Mouse (Mus musculus) myocyte (in vitro differentiated cells): Measurements from ENCODE around the gene Cysrt1. TPM values are rescaled to one million over a fixed set of nuclear protein-coding genes. Genes with fewer than 3 reads are reported as not detected.
A peak's percentile ranks its signal among the peaks of the same experiment; 100 is the strongest.

ENCODE experiments used
- H3K27me3 ChIP-seq: one replicate; pipeline ENCODE4 v1.6.1; 2011; ENCODE audit not compliant: control insufficient read depth, insufficient read depth, insufficient read length
- H3K36me3 ChIP-seq: one replicate; pipeline ENCODE4 v1.6.1; 2011; ENCODE audit not compliant: control insufficient read depth, insufficient read depth
- H3K4me2 ChIP-seq: one replicate; pipeline ENCODE4 v1.6.1; 2011; ENCODE audit warnings: low read depth, control low read depth
- H3K4me3 ChIP-seq: one replicate; pipeline ENCODE4 v1.5.1; 2011; ENCODE audit warnings: mild to moderate bottlenecking, control low read depth, moderate library complexity
- H3K79me2 ChIP-seq: one replicate; pipeline ENCODE4 v1.6.1; 2011; ENCODE audit not compliant: control insufficient read depth, insufficient read depth
- H3ac ChIP-seq: one replicate; pipeline ENCODE4 v1.6.1; 2011; ENCODE audit not compliant: control insufficient read depth, insufficient read length
- CEBPB ChIP-seq: IDR thresholded peaks from 2 replicates; pipeline ENCODE4 v1.6.1; 2011; ENCODE audit warnings: mild to moderate bottlenecking, moderate library complexity; ENCODE audit not compliant: poor library complexity, insufficient read depth, severe bottlenecking
- E2F4 ChIP-seq: IDR thresholded peaks from one replicate; pipeline ENCODE4 v1.6.1; 2011; ENCODE audit warnings: mild to moderate bottlenecking, control low read depth, moderate library complexity; ENCODE audit not compliant: insufficient read depth
- MAX ChIP-seq: IDR thresholded peaks from one replicate; pipeline ENCODE4 v1.6.1; 2011; ENCODE audit warnings: low read depth, mild to moderate bottlenecking, control low read depth
- MYOD1 ChIP-seq, 3 experiments: IDR thresholded peaks; one replicate each; pipeline ENCODE4 v1.6.1; 2011; ENCODE audit warnings: control low read depth in 2 of 3, low read depth in 2 of 3, mild to moderate bottlenecking in 2 of 3, moderate library complexity in 1 of 3; ENCODE audit not compliant: insufficient read length in 2 of 3, control insufficient read depth in 1 of 3
- MYOG ChIP-seq, 3 experiments: IDR thresholded peaks; one replicate each; pipeline ENCODE4 v1.6.1; 2011; ENCODE audit warnings: control low read depth in 2 of 3, low read depth in 2 of 3, mild to moderate bottlenecking in 2 of 3; ENCODE audit not compliant: insufficient read length in 2 of 3, control insufficient read depth in 1 of 3, insufficient read depth in 1 of 3
- POLR2A ChIP-seq: IDR thresholded peaks from one replicate; pipeline ENCODE4 v1.6.1; 2011; ENCODE audit warnings: low read depth, mild to moderate bottlenecking, control low read depth, moderate library complexity; ENCODE audit not compliant: insufficient read length
- POLR2AphosphoS2 ChIP-seq: IDR thresholded peaks from one replicate; pipeline ENCODE4 v1.6.1; 2011; ENCODE audit warnings: low read depth, control low read depth; ENCODE audit not compliant: insufficient read length
- REST ChIP-seq: IDR thresholded peaks from one replicate; pipeline ENCODE4 v1.6.1; 2011; ENCODE audit warnings: mild to moderate bottlenecking, control low read depth, moderate library complexity; ENCODE audit not compliant: insufficient read depth, insufficient read length
- SRF ChIP-seq: IDR thresholded peaks from one replicate; pipeline ENCODE4 v1.6.1; 2011; ENCODE audit warnings: low read depth; ENCODE audit not compliant: control insufficient read depth, insufficient read length
- TCF12 ChIP-seq: IDR thresholded peaks from one replicate; pipeline ENCODE4 v1.6.1; 2011; ENCODE audit warnings: mild to moderate bottlenecking, control low read depth; ENCODE audit not compliant: poor library complexity, insufficient read depth, severe bottlenecking
- TCF3 ChIP-seq: IDR thresholded peaks from one replicate; pipeline ENCODE4 v1.6.1; 2011; ENCODE audit warnings: low read depth, control low read depth; ENCODE audit not compliant: insufficient read length
- USF1 ChIP-seq: IDR thresholded peaks from one replicate; pipeline ENCODE4 v1.6.1; 2011; ENCODE audit warnings: low read depth, mild to moderate bottlenecking, control low read depth, moderate library complexity
- polyA plus RNA-seq: library from polyadenylated mRNA; unstranded; fragments of >200 nt; fragmentation: generic; extraction: Trizol; gene quantifications from one replicate; pipeline ENCODE4 v1.2.1, GENCODE M21; 2012; ENCODE audit warnings: missing spikeins

The Cysrt1 gene
- polyA plus RNA-seq, 1 experiment, result not detected

DNA sequence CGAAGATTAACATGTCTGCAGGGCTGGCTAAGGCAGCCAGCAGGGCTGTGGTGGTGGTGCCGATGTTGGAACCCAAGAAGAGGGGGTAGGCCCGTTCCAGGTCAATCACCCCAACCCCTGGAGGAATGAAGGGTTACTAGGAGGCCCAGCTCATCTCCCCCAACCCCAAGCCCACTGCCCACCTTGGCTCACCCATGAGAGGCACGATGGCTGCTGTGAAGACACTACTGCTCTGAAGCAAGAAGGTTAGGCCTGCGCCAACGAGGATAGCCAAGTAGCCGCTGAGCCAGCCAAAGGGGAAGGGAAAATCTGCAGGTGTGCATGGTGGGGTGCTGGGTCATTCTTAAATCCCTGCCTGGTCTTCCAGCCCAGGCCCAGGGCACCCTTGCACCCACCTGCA, 11.7 kb downstream of the Cysrt1 start:
- no peak overlapping the region for H3K4me2 ChIP-seq
- H3ac ChIP-seq, result no peak overlapping the region
- H3K4me3 ChIP-seq, result no peak overlapping the region
- H3K79me2 ChIP-seq, result no peaks in the 10 kb centered on the region
- TF ChIP-seq E2F4, result no peak
- no peak for TF ChIP-seq CEBPB
- no peaks in the 10 kb centered on the region for H3K36me3 ChIP-seq
- H3K27me3 ChIP-seq, result peaks cover 57% of the 10 kb centered on the region

- no peak overlapping the region for H3ac ChIP-seq
- no peak overlapping the region for H3K4me3 ChIP-seq
- no peak overlapping the region for H3K4me2 ChIP-seq
- H3K27me3 ChIP-seq, result peaks cover 48% of the 10 kb centered on the region
- TF ChIP-seq CEBPB (no peak), SRF (no peak), USF1 (no peak), MAX (no peak), POLR2AphosphoS2 (no peak)
- no peaks in the 10 kb centered on the region for H3K79me2 ChIP-seq
- H3K36me3 ChIP-seq, result no peaks in the 10 kb centered on the region
Measured at GRCm38 (mm10) chr2:25229582-25229981, 12.7 kb downstream of the Cysrt1 start.

- Histone ChIP-seq H3K4me3 (peak overlapping the region; percentile 6), H3K36me3 (no peaks in the 10 kb centered on the region), H3K4me2 (peak overlapping the region; percentile 75), H3ac (no peak overlapping the region), H3K79me2 (no peaks in the 10 kb centered on the region), H3K27me3 (peaks cover 43% of the 10 kb centered on the region)
- TF ChIP-seq POLR2AphosphoS2, result no peak
- no peak for TF ChIP-seq SRF
- TF ChIP-seq E2F4, result no peak
- no peak for TF ChIP-seq MAX
- TF ChIP-seq TCF12, result no peak
- no peak for TF ChIP-seq REST
- TF ChIP-seq MYOG (IDR thresholded peaks at IDR 0.05; ENCODE audit: control insufficient read depth in 1 of 3, insufficient read depth in 1 of 3, insufficient read length in 2 of 3, low read depth in 2 of 3), result no peak
- TF ChIP-seq CEBPB, result no peak
- TF ChIP-seq TCF3, result no peak
- TF ChIP-seq MYOD1 (IDR thresholded peaks at IDR 0.05; ENCODE audit: control insufficient read depth in 1 of 3, insufficient read length in 2 of 3, low read depth in 2 of 3), result no peak
- TF ChIP-seq POLR2A, result no peak
- no peak for TF ChIP-seq USF1
Measured at GRCm38 (mm10) chr2:25228995-25229530, 13.2 kb downstream of the Cysrt1 start.

DNA sequence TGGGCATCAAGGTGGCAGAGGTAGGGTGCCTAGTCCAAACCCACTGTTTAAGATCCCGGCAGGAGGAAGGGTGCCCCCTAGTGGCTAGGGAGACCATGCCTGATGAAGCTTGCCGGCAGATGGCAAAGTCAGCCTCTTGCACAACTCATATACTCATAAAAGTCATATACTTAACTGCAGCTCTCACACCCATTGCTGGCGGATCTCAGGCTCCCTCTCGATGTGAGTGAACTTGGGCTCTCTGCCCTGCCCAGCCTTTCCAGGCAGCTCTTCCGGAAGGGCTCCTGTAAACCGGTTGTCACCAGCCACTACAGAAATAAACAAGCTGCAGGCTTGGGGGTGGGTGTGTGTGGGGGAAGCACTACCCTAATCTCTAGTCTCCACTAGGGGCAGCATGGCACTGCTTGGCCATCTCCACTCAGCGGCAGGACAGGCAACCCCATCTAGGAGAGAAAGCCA, 13.8 kb downstream of the Cysrt1 start:
- TF ChIP-seq CEBPB, result peak; percentile 84
- no peak for TF ChIP-seq MYOG (IDR thresholded peaks at IDR 0.05; ENCODE audit: control insufficient read depth in 1 of 3, insufficient read depth in 1 of 3, insufficient read length in 2 of 3, low read depth in 2 of 3)
- Histone ChIP-seq H3K79me2 (peaks cover 6% of the 10 kb centered on the region), H3K4me2 (peak overlapping the region; percentile 75), H3K36me3 (peaks cover 3% of the 10 kb centered on the region), H3K27me3 (peaks cover 37% of the 10 kb centered on the region), H3ac (no peak overlapping the region), H3K4me3 (peak overlapping the region; percentile 6)

DNA sequence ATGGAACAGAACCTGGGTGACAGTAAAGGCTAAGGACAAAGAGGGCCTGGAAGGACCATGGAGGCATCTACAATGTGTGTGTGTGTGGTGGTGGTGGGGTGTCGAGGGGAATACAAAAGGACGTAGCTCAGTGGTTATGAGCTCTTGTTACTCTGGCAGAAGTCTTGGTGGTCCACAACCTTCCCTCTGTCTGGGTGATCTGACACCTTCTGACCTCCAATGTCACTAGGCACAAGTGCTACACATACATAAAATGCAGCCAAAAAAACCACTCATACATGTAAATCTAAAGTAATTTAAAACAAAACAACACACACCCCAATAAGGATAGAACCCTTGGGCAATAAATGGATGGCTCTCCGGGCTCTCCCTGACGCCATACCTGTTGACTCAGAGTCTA, 14.8 kb downstream of the Cysrt1 start:
- H3K4me3 ChIP-seq, result no peak overlapping the region
- H3K27me3 ChIP-seq, result peaks cover 26% of the 10 kb centered on the region
- peaks cover 9% of the 10 kb centered on the region for H3K36me3 ChIP-seq
- H3ac ChIP-seq, result no peak overlapping the region
- H3K4me2 ChIP-seq, result peak overlapping the region; percentile 45
- TF ChIP-seq MYOD1 (IDR thresholded peaks at IDR 0.05; ENCODE audit: control insufficient read depth in 1 of 3, insufficient read length in 2 of 3, low read depth in 2 of 3) (no peak), TCF3 (no peak), USF1 (no peak), MAX (no peak), REST (no peak)
- peaks cover 11% of the 10 kb centered on the region for H3K79me2 ChIP-seq

- no peak overlapping the region for H3ac ChIP-seq
- peaks cover 15% of the 10 kb centered on the region for H3K36me3 ChIP-seq
- H3K4me3 ChIP-seq, result no peak overlapping the region
- H3K4me2 ChIP-seq, result peak overlapping the region; percentile 45
- H3K27me3 ChIP-seq, result peaks cover 21% of the 10 kb centered on the region
- peaks cover 11% of the 10 kb centered on the region for H3K79me2 ChIP-seq
- TF ChIP-seq POLR2A, result peak; percentile 47
- no peak for TF ChIP-seq E2F4
- TF ChIP-seq MYOD1 (IDR thresholded peaks at IDR 0.05; ENCODE audit: control insufficient read depth in 1 of 3, insufficient read length in 2 of 3, low read depth in 2 of 3), result peak in 2 of 3 experiments; percentile 91 to 92
- TF ChIP-seq MYOG (IDR thresholded peaks at IDR 0.05; ENCODE audit: control insufficient read depth in 1 of 3, insufficient read depth in 1 of 3, insufficient read length in 2 of 3, low read depth in 2 of 3), result peak; percentile 70 to 97 (median 94)
- TF ChIP-seq USF1, result no peak
- no peak for TF ChIP-seq SRF
- TF ChIP-seq TCF3, result peak; percentile 45
Measured at GRCm38 (mm10) chr2:25226864-25227263, 15.4 kb downstream of the Cysrt1 start.
